Mouse (Mus musculus) thymus, adult 18-20 months (tissue): ENCODE measurements at regions not wholly inside any gene's neighbourhood (a gene's known extent, or its start where the extent isn't known, plus 50 kb on each side); places are given as distances from the start of the nearest gene placed in this dataset.
"Not testable (repeated sequence)": the region's sequence is repeated elsewhere in the genome, so short reads cannot be mapped to it uniquely, and the experiment has no call there.

Experiments
- DNase-seq, 2 experiments: peaks; one replicate each; pipeline ENCODE4 v3.0.0; 2022; ENCODE audit warnings: mixed read lengths in 2 of 2

- DNase-seq, result not testable (repeated sequence)
Measured at GRCm38 (mm10) chr6:48172769-48173168, 86.4 kb upstream of the Zfp746 start.

GRCm38 (mm10) chr6:48136851-48137250 is 50.5 kb upstream of the Zfp746 start:
- no peak for DNase-seq
